Mouse (Mus musculus): ENCODE results near the gene Enah.

The Enah gene

GRCm38 (mm10) chr1:181848210-181848609, 171.6 kb downstream of the Enah start:
- no peak for DNase-seq (ENCODE audit: low spot score in 2 of 2)

DNA sequence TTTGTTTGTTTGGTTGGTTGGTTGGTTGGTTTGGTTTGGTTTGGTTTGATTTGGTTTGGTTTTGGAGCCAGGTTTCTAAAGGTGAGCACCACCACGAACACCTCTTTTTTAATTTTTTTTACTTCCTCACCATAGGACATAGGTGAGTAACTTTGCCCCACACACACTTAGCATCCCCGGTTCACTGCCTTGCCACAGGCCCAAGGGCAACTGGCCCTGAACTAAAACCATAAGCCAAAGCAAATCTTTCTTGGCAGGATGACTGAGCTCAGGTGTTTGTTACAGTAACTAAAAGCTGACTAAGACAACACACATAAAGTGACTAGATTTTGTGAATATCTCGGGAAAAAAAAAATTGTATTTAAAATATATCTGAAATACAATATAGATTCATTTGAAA, 172.4 kb downstream of the Enah start:
- DNase-seq (ENCODE audit: low spot score in 2 of 2) = no peak

Data from right cerebral cortex, postnatal 36 days (tissue).